ENCODE assay signal across 9 mouse cellular contexts in the genomic region with DNA sequence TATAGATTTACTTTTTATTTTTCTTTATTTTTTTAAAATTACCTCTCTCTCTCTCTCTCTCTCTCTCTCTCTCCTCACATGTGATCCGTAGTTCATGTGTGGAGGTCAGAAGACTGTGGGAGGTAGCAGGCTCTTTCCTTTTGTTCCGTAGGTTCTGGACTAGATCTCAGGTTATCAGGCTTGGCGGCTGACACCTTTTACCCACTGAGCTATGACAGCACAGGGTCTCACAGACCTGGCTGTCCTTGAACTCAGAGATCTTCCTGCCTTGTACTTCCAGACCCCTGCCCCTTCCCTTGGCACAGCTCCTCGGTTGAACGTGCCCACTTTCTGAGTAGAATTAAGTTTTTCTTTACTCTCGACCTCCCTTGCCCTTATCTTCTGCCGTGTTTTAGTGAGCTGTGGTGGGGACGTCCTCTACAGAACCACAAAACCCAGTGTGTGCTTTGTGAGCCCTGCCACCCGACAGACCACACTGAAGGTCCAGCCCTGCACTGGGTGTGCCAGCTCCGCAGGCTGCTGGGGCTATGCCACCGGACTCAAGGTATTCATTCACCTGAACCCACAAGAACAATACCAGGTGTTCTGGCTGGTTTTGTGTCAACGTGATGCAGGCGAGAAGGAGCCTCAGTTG. TPM values are rescaled to one million over a fixed set of nuclear protein-coding genes. Genes with fewer than 3 reads are reported as not detected.
DNase-seq lines count a peak whose midpoint lies in the region; ATAC-seq and TF ChIP-seq lines count a peak whose summit lies in the region.
"Had no signal": no experiment of that assay in that cellular context is flagged by ENCODE, and none has a peak within 500 bp of the region (broad histone marks: within the 10 kb centered on the region; RNA-seq: fewer than 3 reads in every experiment).

No protein-coding gene starts in this region.

- WGBS in lung, adult 2 months, result 44% methylated on average over 13 of the region's 13 CpGs
- 64% methylated on average over 13 of the region's 13 CpGs for WGBS in forebrain, embryonic 12.5 days
- 74% methylated on average over 13 of the region's 13 CpGs for WGBS in limb, embryonic 10.5 days
- 64% methylated on average over 13 of the region's 13 CpGs for WGBS in neural tube, embryonic 13.5 days
- WGBS in cerebellum, adult 2 months, result 54% methylated on average over 13 of the region's 13 CpGs

- H3K9ac ChIP-seq in forebrain, embryonic 12.5 days, result no peak overlapping the region
- 0 out of 2 replicates have a peak overlapping the region, but pooled peaks have one; percentile 38 for H3K9ac ChIP-seq in neural tube, embryonic 13.5 days

- DNase-seq in lung, adult 2 months, result no peak
- DNase-seq in lung, postnatal 4 days, result no peak
- DNase-seq in limb, embryonic 10.5 days (ENCODE audit: low spot score), result no peak
- no peak for DNase-seq in cerebellum, adult 2 months
- no peak for DNase-seq in thymus, postnatal 0 days (ENCODE audit: low spot score)
- no peak for DNase-seq in layer of hippocampus, adult 9-11 months

- H3K4me3 ChIP-seq in lung, adult 2 months (replicated peaks; ENCODE audit: extremely low read depth, low read depth, low read length), result peak overlapping the region; percentile 33
- no peak overlapping the region for H3K4me3 ChIP-seq in forebrain, embryonic 12.5 days (replicated peaks)
- H3K4me3 ChIP-seq in limb, embryonic 10.5 days, result peak overlapping the region; percentile 37
- peak overlapping the region; percentile 18; the same call in 1 of the 2 replicates for H3K4me3 ChIP-seq in neural tube, embryonic 13.5 days
- H3K4me3 ChIP-seq in cerebellum, adult 2 months (replicated peaks; ENCODE audit: insufficient read depth, low read depth, low read length), result no peak overlapping the region

- no peak overlapping the region for H3K27ac ChIP-seq in forebrain, embryonic 12.5 days
- peak overlapping the region; percentile 61; the same call in 1 of the 2 replicates for H3K27ac ChIP-seq in limb, embryonic 10.5 days
- no peak overlapping the region for H3K27ac ChIP-seq in neural tube, embryonic 13.5 days (replicated peaks)
- no peak overlapping the region for H3K27ac ChIP-seq in cerebellum, adult 2 months (ENCODE audit: insufficient read depth, low read length)

- no peaks in the 10 kb centered on the region for H3K9me3 ChIP-seq in forebrain, embryonic 12.5 days
- no peaks in the 10 kb centered on the region for H3K9me3 ChIP-seq in limb, embryonic 10.5 days (replicated peaks)
- no peaks in the 10 kb centered on the region for H3K9me3 ChIP-seq in neural tube, embryonic 13.5 days

- peaks cover 13% of the 10 kb centered on the region for H3K4me1 ChIP-seq in lung, adult 2 months (ENCODE audit: control insufficient read depth, insufficient read depth, low read length)
- H3K4me1 ChIP-seq in forebrain, embryonic 12.5 days, result peaks cover 9% of the 10 kb centered on the region
- peaks cover 47% of the 10 kb centered on the region for H3K4me1 ChIP-seq in limb, embryonic 10.5 days
- H3K4me1 ChIP-seq in neural tube, embryonic 13.5 days (replicated peaks), result peaks cover 13% of the 10 kb centered on the region
- no peaks in the 10 kb centered on the region for H3K4me1 ChIP-seq in cerebellum, adult 2 months (ENCODE audit: control insufficient read depth, insufficient read depth, low read length)

- TF ChIP-seq POLR2A in lung, adult 2 months (IDR thresholded peaks at IDR 0.05; ENCODE audit: borderline replicate concordance, extremely low read depth, low read depth, low read length), result no peak
- TF ChIP-seq POLR2A in cerebellum, adult 2 months (IDR thresholded peaks at IDR 0.05; ENCODE audit: borderline replicate concordance, insufficient read depth, low read length), result no peak

- peak overlapping the region; percentile 35; the same call in 1 of the 2 replicates for H3K4me2 ChIP-seq in forebrain, embryonic 12.5 days
- H3K4me2 ChIP-seq in neural tube, embryonic 13.5 days, result peak overlapping the region; percentile 44

- H3K36me3 ChIP-seq in forebrain, embryonic 12.5 days (replicated peaks), result no peaks in the 10 kb centered on the region
- no peaks in the 10 kb centered on the region for H3K36me3 ChIP-seq in limb, embryonic 10.5 days
- H3K36me3 ChIP-seq in neural tube, embryonic 13.5 days, result no peaks in the 10 kb centered on the region

- H3K27me3 ChIP-seq in forebrain, embryonic 12.5 days, result no peaks in the 10 kb centered on the region
- no peaks in the 10 kb centered on the region for H3K27me3 ChIP-seq in limb, embryonic 10.5 days (ENCODE audit: low read depth, poor library complexity, severe bottlenecking)
- H3K27me3 ChIP-seq in neural tube, embryonic 13.5 days, result peaks cover 3% of the 10 kb centered on the region; the same call in 1 of the 2 replicates
- no peaks in the 10 kb centered on the region for H3K27me3 ChIP-seq in cerebellum, adult 2 months (ENCODE audit: control insufficient read depth, insufficient read depth, low read length)

- ATAC-seq in forebrain, embryonic 12.5 days (ENCODE audit: low FRiP score), result peak; percentile 36; the same call in 1 of the 2 replicates
- ATAC-seq in neural tube, embryonic 13.5 days (ENCODE audit: low read depth), result peak; percentile 58

- TF ChIP-seq CTCF in lung, adult 2 months (IDR thresholded peaks at IDR 0.05; ENCODE audit: insufficient read depth, low read length), result no peak
- no peak for TF ChIP-seq CTCF in cerebellum, adult 2 months (IDR thresholded peaks at IDR 0.05; ENCODE audit: borderline replicate concordance, insufficient read depth, low read depth, low read length)

RNA-seq across cellular contexts. Expression of a gene that starts 23.4 kb away (rescaled TPM):
- 35.1 and 39.4 TPM in 2 replicates for polyA plus RNA-seq in lung, adult 2 months (2012; rRNA removed)
- 0.27 and 0.28 TPM in 2 replicates for polyA plus RNA-seq in forebrain, embryonic 12.5 days (2016; fragmentation: Nextera tagmentation; extraction: Ambion mirVana)
- polyA plus RNA-seq in limb, embryonic 10.5 days (2016; fragmentation: Nextera tagmentation; extraction: Ambion mirVana), result 1.8 and 4.1 TPM in 2 replicates
- polyA plus RNA-seq in neural tube, embryonic 13.5 days (2015; fragmentation: Nextera tagmentation; extraction: Ambion mirVana), result 0.43 and 0.60 TPM in 2 replicates
- 0.15 and 0.27 TPM in 2 replicates for polyA plus RNA-seq in cerebellum, adult 2 months (2012; rRNA removed)
- polyA plus RNA-seq in thymus, postnatal 0 days (2015; fragmentation: Nextera tagmentation; extraction: Ambion mirVana), result 0.22 and 0.40 TPM in 2 replicates
- polyA plus RNA-seq: large intestine, adult 2 months had no signal

RNA-seq across cellular contexts. Expression of a gene that starts 32.3 kb away (rescaled TPM):
- polyA plus RNA-seq in lung, adult 2 months (2012; rRNA removed), result 36.1 and 38.6 TPM in 2 replicates
- 61.9 and 63.2 TPM in 2 replicates for polyA plus RNA-seq in forebrain, embryonic 12.5 days (2016; fragmentation: Nextera tagmentation; extraction: Ambion mirVana)
- polyA plus RNA-seq in limb, embryonic 10.5 days (2016; fragmentation: Nextera tagmentation; extraction: Ambion mirVana), result 92.3 and 97.5 TPM in 2 replicates
- 77.9 and 84.7 TPM in 2 replicates for polyA plus RNA-seq in neural tube, embryonic 13.5 days (2015; fragmentation: Nextera tagmentation; extraction: Ambion mirVana)
- 46.8 and 49.6 TPM in 2 replicates for polyA plus RNA-seq in cerebellum, adult 2 months (2012; rRNA removed)
- polyA plus RNA-seq in thymus, postnatal 0 days (2015; fragmentation: Nextera tagmentation; extraction: Ambion mirVana), result 95.1 and 103 TPM in 2 replicates

RNA-seq across cellular contexts. Expression of a gene that starts 53.6 kb away (rescaled TPM):
- 130 and 155 TPM in 2 replicates for polyA plus RNA-seq in lung, adult 2 months (2012; rRNA removed)
- polyA plus RNA-seq in forebrain, embryonic 12.5 days (2016; fragmentation: Nextera tagmentation; extraction: Ambion mirVana), result not detected in 2 replicates
- 0.09 and 0.23 TPM in 2 replicates for polyA plus RNA-seq in limb, embryonic 10.5 days (2016; fragmentation: Nextera tagmentation; extraction: Ambion mirVana)
- polyA plus RNA-seq in neural tube, embryonic 13.5 days (2015; fragmentation: Nextera tagmentation; extraction: Ambion mirVana), result 0.08 and 0.11 TPM in 2 replicates
- polyA plus RNA-seq in cerebellum, adult 2 months (2012; rRNA removed), result 0.05 and 0.30 TPM in 2 replicates
- 0.65 and 0.72 TPM in 2 replicates for polyA plus RNA-seq in thymus, postnatal 0 days (2015; fragmentation: Nextera tagmentation; extraction: Ambion mirVana)

Comparison
In these comparisons a context has a peak if more than half of its experiments do, and no peak if none do; other contexts are left out.
1. H3K4me3 ChIP-seq: peak in lung, adult 2 months (single experiment), limb, embryonic 10.5 days (single experiment) and neural tube, embryonic 13.5 days (single experiment); none in forebrain, embryonic 12.5 days (single experiment) and cerebellum, adult 2 months (single experiment).
2. RNA of a gene that starts 53.6 kb away (polyA plus RNA-seq): 130 to 155 TPM in lung, adult 2 months; 0.65 to 0.72 TPM in thymus, postnatal 0 days, 0.09 to 0.23 TPM in limb, embryonic 10.5 days, 0.08 to 0.11 TPM in neural tube, embryonic 13.5 days, 0.05 to 0.30 TPM in cerebellum, adult 2 months and not detected in forebrain, embryonic 12.5 days; every median in the first group is over 10 times any median in the second.